Mouse (Mus musculus): ENCODE measurements around the gene Gm49340.
"Not testable (repeated sequence)": the region's sequence is repeated elsewhere in the genome, so short reads cannot be mapped to it uniquely, and the experiment has no call there.

The Gm49340 gene

DNA sequence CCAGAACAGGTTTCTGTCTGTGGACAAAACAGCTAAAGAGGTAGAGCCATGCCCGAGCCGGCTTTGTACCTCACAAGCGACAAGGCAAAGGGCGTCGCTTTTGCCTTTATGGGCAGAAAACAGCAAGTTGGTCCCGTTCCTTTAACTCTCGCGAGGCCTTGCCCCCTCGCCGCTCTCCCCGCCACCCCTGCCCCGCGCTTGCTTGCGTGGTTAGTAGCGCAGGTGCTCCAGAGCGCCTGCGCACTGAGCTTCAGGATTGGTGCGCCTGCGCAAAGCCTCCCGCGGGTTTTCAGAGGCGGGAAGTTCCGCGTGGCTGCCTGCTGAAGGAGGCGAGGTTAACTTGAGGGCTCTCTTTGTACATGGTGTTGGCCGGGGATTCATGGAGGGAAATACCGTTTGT is at the start of gene Gm49340, which contains the start of the genes Aspa and Spata22:
Gene Gm49340 (plus strand): TSS at position 300 of the 400 bp plus-strand sequence.
Gene Aspa (minus strand): TSS at position 155 of the 400 bp plus-strand sequence.
Gene Spata22 (plus strand): TSS at position 300 of the 400 bp plus-strand sequence.
- no peak for DNase-seq (ENCODE audit: low read depth, low spot score)

DNA sequence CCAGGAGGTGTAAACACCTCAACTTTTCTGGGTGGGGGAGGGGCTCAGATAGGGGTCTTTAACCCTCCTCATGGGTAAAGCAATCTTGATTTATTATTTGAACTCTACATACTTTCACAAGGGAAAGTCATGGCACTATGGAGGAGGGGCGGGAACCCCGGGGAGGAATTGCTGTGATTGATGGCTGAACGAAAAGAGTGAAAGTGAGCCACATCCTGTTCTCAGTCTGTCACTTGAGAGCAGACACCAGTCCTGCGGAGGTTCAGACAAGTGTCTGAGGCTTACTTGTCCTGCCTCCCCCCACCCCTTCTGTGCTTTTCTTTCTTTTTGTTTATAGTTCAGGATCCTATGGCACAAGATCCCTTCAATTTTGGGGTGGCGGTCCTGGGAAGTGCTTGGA is 48.8 kb upstream of the Gm49340 start:
- no peak for DNase-seq (ENCODE audit: low read depth, low spot score)

DNA sequence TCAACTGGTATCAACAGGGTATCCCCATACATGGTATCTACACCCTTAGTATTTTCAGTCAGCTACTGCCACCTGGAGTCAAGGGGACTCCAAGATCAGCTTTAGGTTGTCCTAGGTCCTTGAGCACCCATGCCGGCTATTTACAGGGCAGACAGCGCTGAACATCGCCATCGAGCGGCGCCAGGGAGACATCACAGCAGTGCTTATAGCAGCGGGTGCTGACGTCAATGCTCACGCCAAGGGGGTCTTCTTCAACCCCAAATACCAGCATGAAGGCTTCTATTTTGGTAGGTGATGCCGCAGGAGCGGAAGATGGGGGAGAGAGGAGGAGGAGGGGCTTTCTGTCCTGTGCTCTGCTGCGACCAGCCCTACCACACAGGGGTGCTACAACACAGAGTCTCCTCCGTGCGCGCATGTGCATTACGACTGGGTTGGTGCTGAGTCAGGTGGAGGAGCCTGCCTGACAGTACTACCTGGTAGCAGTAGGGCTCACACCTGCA is 48.0 kb upstream of the Gm49340 start:
- DNase-seq (ENCODE audit: low read depth, low spot score): peak; percentile 93

DNA sequence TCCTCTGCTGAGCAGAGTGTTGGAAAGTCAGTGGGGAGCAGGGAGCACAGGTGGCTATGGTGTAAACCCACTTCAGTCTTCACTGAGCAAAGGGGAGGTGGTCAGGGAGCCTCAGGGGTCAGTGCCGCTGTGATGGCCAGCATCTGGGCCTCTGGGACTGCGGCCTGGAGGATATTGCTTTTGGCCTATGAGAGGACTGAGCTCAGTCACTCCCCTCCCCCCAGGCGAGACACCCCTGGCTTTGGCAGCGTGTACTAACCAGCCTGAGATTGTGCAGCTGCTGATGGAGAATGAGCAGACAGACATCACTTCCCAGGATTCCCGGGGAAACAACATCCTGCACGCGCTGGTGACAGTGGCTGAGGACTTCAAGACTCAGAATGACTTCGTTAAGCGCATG is 46.2 kb upstream of the Gm49340 start:
- peak; percentile 60 for DNase-seq (ENCODE audit: low read depth, low spot score)

DNA sequence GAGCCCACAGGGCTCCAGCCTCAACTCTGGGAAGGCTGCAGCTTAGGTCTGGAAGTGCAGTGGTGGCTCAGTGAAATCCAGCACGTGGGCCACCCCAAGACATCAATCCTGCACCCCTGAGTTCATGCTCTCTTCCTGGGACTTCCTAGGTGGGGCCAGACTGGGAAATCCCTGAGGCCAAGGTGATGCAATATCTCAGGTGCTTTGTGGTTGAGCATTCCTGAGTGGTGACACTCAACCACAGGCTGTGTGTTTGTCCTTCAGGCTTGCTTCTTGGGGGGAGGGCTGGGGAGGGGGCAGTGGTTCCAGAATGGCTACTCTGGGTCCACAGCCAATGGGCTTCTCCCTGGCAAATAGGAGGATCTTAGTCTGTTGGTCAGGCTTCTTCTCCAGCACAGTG is 45.6 kb upstream of the Gm49340 start:
- DNase-seq (ENCODE audit: low read depth, low spot score): no peak

DNA sequence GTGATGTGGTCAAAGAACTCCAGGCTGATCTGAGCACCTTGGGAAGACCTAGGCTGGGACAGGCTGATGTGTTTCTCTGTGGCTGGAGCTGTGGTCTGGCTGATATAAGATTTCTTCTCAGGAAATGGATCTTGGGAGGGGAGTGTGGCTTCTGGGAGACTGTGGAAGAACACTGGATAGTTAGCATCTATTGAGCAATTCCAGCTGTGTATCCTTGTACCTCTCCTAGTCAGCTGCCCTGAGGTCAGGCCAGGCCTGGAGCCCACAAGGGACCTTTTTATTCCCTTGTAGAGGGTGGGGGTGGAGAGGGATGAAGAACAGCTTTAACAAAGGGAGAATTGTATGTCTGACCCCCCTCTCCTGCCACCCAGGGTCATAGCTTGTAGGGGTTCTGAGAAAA is 45.2 kb upstream of the Gm49340 start:
- DNase-seq (ENCODE audit: low read depth, low spot score): peak; percentile 86

DNA sequence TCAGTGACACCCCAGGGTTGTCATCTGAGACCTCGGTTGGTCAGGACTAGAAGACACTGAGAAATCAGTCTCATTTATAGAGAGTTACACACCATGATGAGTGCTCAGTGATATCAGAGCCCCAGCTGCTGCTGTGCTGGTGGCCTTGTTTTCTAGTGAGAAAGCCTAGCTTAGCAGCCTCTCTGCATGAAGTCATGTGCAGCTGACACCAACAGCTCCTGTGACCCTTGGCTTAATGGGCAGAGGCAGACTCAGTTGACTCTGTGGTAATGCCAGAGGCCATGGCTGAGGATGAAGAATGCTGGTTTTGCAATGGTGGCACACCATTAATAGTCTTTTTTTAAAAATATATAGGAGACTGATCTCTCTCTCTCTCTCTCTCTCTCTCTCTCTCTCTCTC is 39.9 kb upstream of the Gm49340 start:
- DNase-seq (ENCODE audit: low read depth, low spot score): peak; percentile 65

DNA sequence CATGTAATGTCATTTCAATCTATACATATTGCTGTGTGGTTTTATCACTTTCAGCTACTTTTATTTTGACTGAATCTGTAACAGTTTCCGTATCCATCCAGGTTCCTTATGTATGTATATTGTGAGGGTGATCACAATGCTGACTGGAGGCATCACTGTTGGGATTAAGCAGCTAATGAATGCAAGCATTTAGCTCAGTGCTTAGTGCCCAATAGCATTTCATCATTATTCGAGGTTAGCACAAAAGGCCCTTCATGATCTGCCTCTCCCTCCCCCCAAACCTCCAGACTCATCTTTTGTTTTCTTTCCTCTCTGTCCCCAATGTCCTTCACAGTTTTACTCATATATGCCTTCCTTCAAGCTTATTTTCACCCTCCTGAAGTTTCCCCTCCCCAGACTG is 26.4 kb upstream of the Gm49340 start:
- DNase-seq (ENCODE audit: low read depth, low spot score): peak; percentile 67

DNA sequence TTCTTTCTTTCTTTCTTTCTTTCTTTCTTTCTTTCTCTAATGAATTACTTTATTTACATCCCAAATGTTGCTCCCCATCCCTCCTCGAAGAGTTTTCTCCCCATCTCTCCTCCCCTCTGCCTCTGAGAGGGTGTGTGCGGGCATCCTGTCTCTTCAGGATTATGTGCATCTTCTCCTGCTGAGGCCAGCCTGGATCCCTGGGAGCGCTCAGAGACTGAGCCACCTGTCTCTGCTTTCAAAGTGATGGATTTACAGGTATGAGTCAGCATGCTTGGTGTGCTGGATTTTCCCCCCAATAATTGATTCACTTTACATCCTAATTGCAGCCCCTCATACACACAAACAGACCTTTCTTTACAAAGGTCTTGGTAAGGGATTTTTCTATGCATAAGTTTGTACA is 13.6 kb upstream of the Gm49340 start:
- DNase-seq (ENCODE audit: low read depth, low spot score): no peak

DNA sequence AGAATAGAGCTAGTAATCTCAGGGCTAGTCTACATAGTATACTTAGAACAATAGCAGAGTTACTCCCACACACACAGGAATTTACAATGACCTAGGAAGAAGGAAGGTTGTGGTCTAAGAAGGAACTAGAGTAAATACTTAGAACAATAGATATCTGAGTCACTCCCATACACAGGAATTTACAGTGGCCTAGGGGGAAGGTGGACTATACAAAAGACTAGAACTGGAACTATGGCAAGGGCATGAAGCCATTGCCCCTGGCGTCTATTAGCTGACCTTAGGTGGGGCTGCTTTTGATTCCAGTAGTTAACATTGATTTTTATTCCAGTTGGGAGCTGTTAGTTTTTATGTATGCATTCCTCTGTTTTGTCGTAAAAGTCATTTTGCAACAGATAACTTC is 11.0 kb upstream of the Gm49340 start:
- DNase-seq (ENCODE audit: low read depth, low spot score): not testable (repeated sequence)

DNA sequence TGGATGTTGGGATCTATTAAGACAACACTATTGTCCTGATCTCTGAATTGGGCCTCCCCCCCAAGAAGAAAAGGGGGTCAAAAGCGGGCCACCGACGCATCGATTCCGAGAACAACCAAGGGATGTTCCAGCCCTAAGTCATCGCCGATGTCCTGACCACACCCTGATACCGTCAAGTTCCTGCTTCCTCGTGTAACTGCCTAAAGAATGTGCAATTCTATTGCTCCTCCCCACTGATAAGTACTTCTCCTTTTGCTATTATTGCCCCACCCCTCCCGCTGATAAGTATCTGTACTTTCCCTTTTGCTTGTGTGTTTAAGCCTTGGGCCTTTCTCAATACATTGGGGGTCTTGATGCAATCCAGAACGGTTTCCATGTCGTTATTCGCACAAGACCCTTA is 8.5 kb upstream of the Gm49340 start:
- not testable (repeated sequence) for DNase-seq (ENCODE audit: low read depth, low spot score)

DNA sequence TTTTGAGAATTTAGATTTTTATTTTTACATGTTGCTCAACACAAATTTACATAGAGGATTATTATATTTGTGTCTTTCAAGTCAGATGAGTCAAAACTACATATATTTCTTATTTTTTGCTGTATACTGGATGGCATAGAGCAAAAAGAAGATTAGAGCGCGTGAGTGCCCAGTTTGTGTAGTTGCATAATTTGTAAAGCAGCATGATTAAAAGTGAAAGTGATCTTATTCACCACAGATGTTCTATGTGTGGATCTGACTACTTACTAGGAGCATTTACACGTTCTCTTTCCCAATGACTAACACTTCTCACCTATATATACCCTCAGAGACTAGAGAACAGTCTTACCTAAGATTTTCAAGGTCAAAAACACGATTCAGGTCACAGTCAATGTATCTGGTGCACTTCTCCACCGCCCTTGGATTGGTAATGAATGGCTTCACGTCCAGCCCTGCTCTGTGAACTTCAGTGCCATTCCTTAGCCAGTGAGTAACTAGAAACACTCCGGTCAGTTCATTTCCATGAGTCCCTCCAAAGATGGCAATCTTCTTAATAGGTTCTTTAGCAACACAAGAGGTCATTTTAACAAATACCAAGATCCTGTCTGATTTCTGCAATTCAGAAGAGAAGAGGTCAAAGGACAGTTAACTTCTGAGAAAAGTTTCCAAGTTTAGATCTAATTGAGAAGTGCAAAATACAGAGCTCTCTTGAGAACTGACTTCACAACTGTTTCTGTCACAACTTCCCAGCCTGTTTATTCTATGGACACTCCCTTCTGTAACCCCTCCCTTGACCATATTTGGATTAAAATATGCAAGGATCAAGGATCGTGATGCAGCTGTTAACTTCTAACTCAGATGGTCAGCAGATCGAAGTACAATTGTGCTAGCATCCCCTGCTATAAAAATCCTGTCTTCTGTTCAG is 5.4 kb upstream of the Gm49340 start:
- DNase-seq (ENCODE audit: low read depth, low spot score): peak; percentile 52

DNA sequence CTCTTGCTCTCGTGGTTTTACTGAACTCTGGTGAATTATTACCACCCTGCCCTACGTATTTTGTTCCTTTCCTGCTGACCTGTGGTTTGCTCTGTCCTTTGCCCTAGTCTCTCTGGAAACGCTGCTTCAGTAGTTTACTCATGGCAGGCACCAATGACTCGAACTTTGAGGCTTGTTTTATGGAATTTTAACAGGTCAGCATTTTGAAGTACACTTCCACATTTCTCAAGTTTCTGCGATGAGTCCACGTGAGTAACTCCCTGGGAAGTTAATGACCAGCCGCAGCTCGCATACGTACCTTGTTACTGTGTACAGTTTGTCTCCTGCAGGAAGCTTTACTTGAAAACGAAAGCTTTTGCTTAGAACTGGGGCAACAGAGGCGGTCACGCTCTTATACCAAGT is 3.1 kb upstream of the Gm49340 start:
- DNase-seq (ENCODE audit: low read depth, low spot score): no peak

DNA sequence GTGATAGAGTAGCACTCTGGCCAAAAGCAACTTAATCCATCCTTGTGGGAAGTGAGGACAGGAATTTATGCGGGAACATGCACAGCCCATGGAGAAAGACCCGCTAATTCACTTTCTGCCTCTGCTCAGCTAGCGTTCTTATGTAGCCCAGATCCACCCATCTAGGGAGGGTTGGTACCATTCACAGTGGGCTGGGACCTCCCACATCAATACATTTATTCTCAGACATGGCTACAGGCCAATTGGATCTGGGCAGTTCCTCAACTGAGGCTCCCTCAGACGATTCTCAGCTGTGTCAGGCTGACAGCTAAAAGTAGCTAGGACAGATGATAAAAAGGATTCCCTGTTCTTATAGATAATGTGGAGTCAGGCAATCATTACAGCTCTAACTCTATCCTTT is 2.2 kb upstream of the Gm49340 start:
- peak; percentile 37 for DNase-seq (ENCODE audit: low read depth, low spot score)

DNA sequence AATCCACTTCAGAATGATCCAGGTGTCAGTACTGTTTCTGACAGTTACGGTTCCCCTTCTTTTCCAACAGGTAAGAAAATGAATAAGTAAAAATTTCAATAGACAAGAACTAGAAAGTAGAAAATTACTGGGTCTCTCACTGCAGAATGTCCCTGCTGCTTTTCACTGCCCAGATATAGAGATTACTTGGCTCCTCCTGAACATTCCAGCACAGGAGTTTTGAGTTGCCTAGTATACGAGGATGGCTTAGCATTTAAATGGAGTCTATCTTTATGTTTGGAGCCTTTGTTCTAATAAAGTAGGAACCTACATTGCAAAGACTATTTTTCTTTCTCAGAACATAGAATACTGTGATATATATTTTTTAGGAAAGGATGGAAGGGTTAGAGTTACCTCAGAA is 3.8 kb downstream of the Gm49340 start:
- no peak for DNase-seq (ENCODE audit: low read depth, low spot score)

DNA sequence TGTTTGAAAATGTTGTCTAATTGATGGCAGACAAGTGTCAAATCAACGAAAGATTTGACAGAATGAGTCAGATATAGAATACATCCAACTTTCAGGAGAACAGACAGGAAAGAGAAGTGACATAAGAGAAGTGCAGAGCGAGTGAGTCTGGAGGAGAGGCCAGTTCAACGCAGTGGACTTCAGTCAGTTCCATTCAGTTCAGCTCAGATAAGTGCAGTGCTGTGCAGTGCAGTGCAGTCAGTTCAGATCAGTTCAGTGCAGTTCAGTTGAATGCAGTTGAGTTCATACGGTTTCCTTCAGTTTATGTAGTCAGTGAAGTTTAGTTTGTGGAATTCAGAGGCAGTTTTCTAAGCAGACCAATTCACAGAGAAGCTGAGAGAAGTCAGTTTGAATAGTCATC is 7.4 kb downstream of the Gm49340 start:
- DNase-seq (ENCODE audit: low read depth, low spot score): no peak

DNA sequence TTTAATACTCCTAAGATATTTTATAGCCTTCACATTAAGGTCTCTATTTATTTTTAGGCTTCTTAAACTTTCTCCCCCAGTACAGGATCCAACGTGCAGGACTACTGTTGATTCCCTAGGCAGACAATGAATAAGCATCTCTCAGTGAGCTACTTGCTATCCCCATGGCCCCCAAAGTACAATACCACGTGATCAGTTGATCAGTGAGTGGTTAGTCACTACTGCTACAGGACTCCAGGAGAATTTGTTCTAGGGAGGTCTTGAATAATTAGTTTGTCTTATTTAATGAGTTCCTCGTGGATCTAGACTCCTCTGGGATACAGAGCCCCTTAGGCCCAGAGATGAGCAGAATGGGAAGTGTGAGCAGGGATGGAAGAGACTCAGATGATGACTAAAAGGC is 20.9 kb downstream of the Gm49340 start, which contains the start of gene Olfr20:
Gene Olfr20 (plus strand): TSS at position 301 of the 400 bp plus-strand sequence.
- DNase-seq (ENCODE audit: low read depth, low spot score): no peak

DNA sequence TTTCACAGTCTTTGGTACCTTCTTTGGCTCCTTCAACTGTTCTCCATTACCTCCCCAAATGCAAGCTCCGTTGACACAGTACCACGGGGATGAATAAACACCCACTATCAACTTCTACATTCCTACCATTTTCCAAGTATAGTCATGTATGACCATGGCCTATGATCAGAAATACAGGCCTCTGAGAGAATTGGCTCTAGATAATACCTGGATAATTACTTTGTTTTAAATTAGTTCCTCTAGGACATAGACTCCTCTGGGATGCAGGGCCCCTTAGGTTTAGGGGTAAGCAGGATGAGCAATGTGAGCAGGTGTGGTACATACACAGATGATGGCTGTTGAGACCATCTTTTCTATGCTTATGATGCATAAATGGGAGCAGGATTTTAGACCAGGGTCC is 41.4 kb downstream of the Gm49340 start, which contains the start of gene Olfr376:
Gene Olfr376 (plus strand): TSS at position 301 of the 400 bp plus-strand sequence.
- DNase-seq (ENCODE audit: low read depth, low spot score): no peak

DNA sequence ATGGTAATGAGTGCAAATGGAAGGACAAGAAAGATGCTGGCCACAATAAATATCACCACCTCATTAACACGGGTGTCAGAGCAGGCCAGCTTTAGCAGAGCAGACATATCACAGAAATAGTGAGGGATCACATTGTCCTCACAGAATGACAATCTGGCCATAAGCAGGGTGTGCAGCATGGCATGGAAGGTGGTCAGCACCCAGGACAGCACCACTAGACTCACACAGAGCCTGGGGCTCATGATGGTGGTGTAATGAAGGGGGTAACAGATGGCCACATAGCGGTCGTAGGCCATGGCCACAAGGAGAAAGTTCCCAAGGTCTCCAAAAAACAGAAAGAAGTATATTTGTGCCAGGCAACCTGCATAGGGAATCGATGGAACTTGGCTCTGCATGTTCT is 65.8 kb downstream of the Gm49340 start:
- no peak for DNase-seq (ENCODE audit: low read depth, low spot score)

DNA sequence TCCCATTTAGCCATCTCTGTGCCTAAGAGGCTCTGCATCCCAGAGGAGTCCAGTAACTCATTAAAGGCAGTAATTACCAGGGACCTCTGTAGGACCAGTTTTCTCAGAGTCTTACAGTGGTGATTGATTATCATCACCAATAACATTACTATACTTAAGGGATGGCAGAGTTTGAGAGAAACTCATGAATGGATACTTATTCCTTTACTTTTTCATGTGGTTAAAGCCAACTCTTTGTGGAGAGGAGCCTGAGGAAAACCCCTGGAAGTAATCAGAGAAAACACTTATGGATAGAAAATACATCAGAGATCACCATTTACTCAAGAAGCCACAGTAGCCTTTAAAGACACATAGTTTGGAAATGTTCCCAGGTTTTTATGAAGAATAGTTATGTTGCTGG is 70.0 kb downstream of the Gm49340 start, which contains the start of gene Olfr1:
Gene Olfr1 (minus strand): TSS at position 101 of the 400 bp plus-strand sequence.
- DNase-seq (ENCODE audit: low read depth, low spot score): no peak

Data from brain, adult 2 months (tissue).